Mouse (Mus musculus) CH12.LX (cell line): ENCODE data around the gene Aldh4a1. TPM values are rescaled to one million over a fixed set of nuclear protein-coding genes. Genes with fewer than 3 reads are reported as not detected.

Experiments
- DNase-seq: peaks from one replicate; pipeline ENCODE4 v3.0.0-alpha.2; 2013; ENCODE audit errors: extremely low read depth
- H3K27ac ChIP-seq: 2 replicates; pipeline ENCODE4 v1.5.1; 2012; ENCODE audit warnings: low read depth, mild to moderate bottlenecking, control low read depth, moderate library complexity; ENCODE audit not compliant: insufficient read depth
- H3K27me3 ChIP-seq: replicated peaks from 2 replicates; pipeline ENCODE3; 2012; ENCODE audit warnings: inconsistent platforms
- H3K36me3 ChIP-seq, 2 experiments: replicated peaks in 1 of 2; 2 replicates each; pipeline versions ENCODE3 to v1.6.1; 2012; ENCODE audit warnings: inconsistent platforms in 1 of 2, low read length in 1 of 2, mild to moderate bottlenecking in 1 of 2, mixed read lengths in 1 of 2, moderate library complexity in 1 of 2; ENCODE audit not compliant: control insufficient read depth in 1 of 2, insufficient read depth in 1 of 2
- H3K4me1 ChIP-seq, 2 experiments: 2 replicates each; pipeline ENCODE4 v1.6.1; 2012; ENCODE audit warnings: inconsistent platforms in 1 of 2, moderate library complexity in 1 of 2; ENCODE audit not compliant: insufficient read depth in 2 of 2, control insufficient read depth in 1 of 2
- H3K4me2 ChIP-seq: 2 replicates; pipeline ENCODE4 v1.6.1; 2012; ENCODE audit warnings: low read depth, mild to moderate bottlenecking, control low read depth; ENCODE audit not compliant: poor library complexity, insufficient read depth, severe bottlenecking
- H3K4me3 ChIP-seq, 3 experiments: fragments of 150-350 bp in 1 of 3; sonication (generic) in 1 of 3; replicated peaks in 1 of 3; 2 replicates each; pipeline versions ENCODE3 to v1.5.1; 2011 to 2012; ENCODE audit warnings: low read depth in 2 of 3, low read length in 2 of 3, mild to moderate bottlenecking in 2 of 3, moderate library complexity in 2 of 3, control low read depth in 1 of 3, improper control_type of control experiment in 1 of 3, inconsistent platforms in 1 of 3, mixed read lengths in 1 of 3; ENCODE audit not compliant: poor library complexity in 1 of 3
- H3K79me2 ChIP-seq: replicated peaks from 2 replicates; pipeline ENCODE4 v1.6.1; 2012; ENCODE audit warnings: mild to moderate bottlenecking, moderate library complexity; ENCODE audit not compliant: control insufficient read depth, poor library complexity, insufficient read depth, severe bottlenecking; ENCODE audit errors: extremely low read depth
- H3K9ac ChIP-seq: 2 replicates; pipeline ENCODE4 v1.6.1; 2012; ENCODE audit warnings: low read depth, mild to moderate bottlenecking, control low read depth, moderate library complexity; ENCODE audit not compliant: insufficient read depth
- H3K9me3 ChIP-seq: replicated peaks from 2 replicates; pipeline ENCODE3; 2012; ENCODE audit warnings: low read length, inconsistent platforms, mixed read lengths
- CTCF ChIP-seq, 2 experiments: IDR thresholded peaks in 1 of 2; conservative IDR thresholded peaks in 1 of 2; 2 replicates each; pipeline ENCODE4 v1.5.1; 2011 to 2012; ENCODE audit warnings: low read depth in 2 of 2, low read length in 2 of 2, improper control_type of control experiment in 1 of 2, inconsistent platforms in 1 of 2, mild to moderate bottlenecking in 1 of 2, moderate library complexity in 1 of 2
- IRF4 ChIP-seq: IDR thresholded peaks from 2 replicates; pipeline ENCODE4 v1.6.1; 2014; ENCODE audit warnings: low read depth, mild to moderate bottlenecking, inconsistent platforms, low read length, improper control_type of control experiment
- MAFK ChIP-seq: IDR thresholded peaks from 2 replicates; pipeline ENCODE4 v1.6.1; 2011; ENCODE audit warnings: low read length, improper control_type of control experiment; ENCODE audit not compliant: insufficient replicate concordance
- MAX ChIP-seq: IDR thresholded peaks from 2 replicates; pipeline ENCODE4 v1.6.1; 2011; ENCODE audit warnings: low read length, improper control_type of control experiment
- MAZ ChIP-seq: IDR thresholded peaks from 2 replicates; pipeline ENCODE4 v1.6.1; 2012; ENCODE audit warnings: low read depth, mild to moderate bottlenecking, inconsistent platforms, low read length, improper control_type of control experiment, moderate library complexity
- MEF2A ChIP-seq: IDR thresholded peaks from 2 replicates; pipeline ENCODE4 v1.6.1; 2014; ENCODE audit warnings: low read depth, mild to moderate bottlenecking, inconsistent platforms, low read length, improper control_type of control experiment, borderline replicate concordance
- NRF1 ChIP-seq: IDR thresholded peaks from 2 replicates; pipeline ENCODE4 v1.6.1; 2014; ENCODE audit warnings: low read depth, mild to moderate bottlenecking, inconsistent platforms, low read length, improper control_type of control experiment, moderate library complexity
- RAD21 ChIP-seq: IDR thresholded peaks from 2 replicates; pipeline ENCODE4 v1.6.1; 2011; ENCODE audit warnings: low read depth, mild to moderate bottlenecking, low read length, improper control_type of control experiment, moderate library complexity
- UBTF ChIP-seq: IDR thresholded peaks from 2 replicates; pipeline ENCODE4 v1.6.1; 2012; ENCODE audit warnings: low read depth, mild to moderate bottlenecking, inconsistent platforms, low read length, improper control_type of control experiment, moderate library complexity
- dilution Hi-C: fragments of 300-500 bp; cut with MboI; formaldehyde crosslinking; loops from 2 replicates; pipeline ENCODE4 v1.14.3; 2020; ENCODE audit warnings: low sequenced_read_pairs; ENCODE audit not compliant: extremely low pct_unique_long_range_greater_than_20kb, extremely low pct_ligation_motif_present
- in situ Hi-C: fragments of 300-500 bp; cut with MboI; formaldehyde crosslinking; loops from 3 replicates; pipeline ENCODE4 v1.14.3; 2019; ENCODE audit warnings: low sequenced_read_pairs, low pct_ligation_motif_present, low pct_unique_long_range_greater_than_20kb, mixed read lengths
- polyA plus RNA-seq: library from polyadenylated mRNA; unstranded; fragments of >175 nt; gene quantifications from 2 replicates; pipeline ENCODE4 v1.2.1, GENCODE M21; 2012; ENCODE audit warnings: low read depth; ENCODE audit not compliant: insufficient read length
- total RNA-seq, 2 experiments: library from RNA; depleted of rRNA; stranded (reverse); fragments of 300-350 nt in 1 of 2; fragments of >200 nt in 1 of 2; gene quantifications; 2 replicates each; pipeline ENCODE4 v1.2.3; 2012 to 2014

The Aldh4a1 gene
- total and polyA plus RNA-seq, 3 experiments, result 6.5 to 18.0 (median 6.5) TPM

DNA sequence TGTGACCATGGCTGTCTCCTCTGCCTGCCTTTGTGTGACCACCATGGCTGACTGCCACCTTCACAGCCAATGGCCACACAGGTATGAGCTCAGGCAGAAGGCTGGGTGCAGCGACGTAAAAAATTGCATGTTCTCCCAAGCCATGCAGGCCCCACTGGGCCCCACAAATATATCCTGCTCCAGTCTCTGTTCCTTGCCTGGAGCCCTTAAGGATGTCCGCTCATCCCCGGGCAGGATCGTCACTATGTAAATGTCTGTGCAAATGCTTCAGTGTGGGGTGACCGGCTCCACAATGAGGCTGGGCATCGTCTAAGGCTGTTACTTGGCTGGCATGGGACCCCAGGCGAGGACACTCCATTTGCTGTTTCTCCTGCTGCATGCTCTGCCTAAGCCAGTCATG lies 30.6 kb downstream of the Aldh4a1 start, which contains the start of gene Tas1r2:
Gene Tas1r2, plus strand, starts transcription at position 301 of the 400 bp plus-strand sequence.
- Histone ChIP-seq H3K27me3 (peaks cover 62% of the 10 kb centered on the region), H3K4me3 (no peak within 1 kb of the TSS), H3K9ac (no peak within 1 kb of the TSS), H3K9me3 (peaks cover 4% of the 10 kb centered on the region), H3K36me3 (peaks cover 5 to 7% of the 10 kb centered on the region in 2 experiments)
- DNase-seq, result no peak
- in situ Hi-C loops, result no loop called here
- TF ChIP-seq UBTF, result no peak
- TF ChIP-seq, all 38 proteins: peak for 0
- no peaks in the 10 kb centered on the region for H3K79me2 ChIP-seq
- no peak within 1 kb of the TSS for H3K4me2 ChIP-seq
- no peak within 1 kb of the TSS for H3K27ac ChIP-seq
- dilution Hi-C loops, result no loop called here
- peaks cover 8 to 16% of the 10 kb centered on the region in 2 experiments; a peak in 3 of 4 replicates for H3K4me1 ChIP-seq

- Histone ChIP-seq H3K36me3 (no peaks in the 10 kb centered on the region), H3K9me3 (peaks cover 28% of the 10 kb centered on the region), H3K9ac (no peak overlapping the region), H3K27ac (no peak overlapping the region), H3K4me1 (no peaks in the 10 kb centered on the region), H3K27me3 (peaks cover 84% of the 10 kb centered on the region), H3K4me3 (no peak overlapping the region), H3K79me2 (no peaks in the 10 kb centered on the region), H3K4me2 (no peak overlapping the region)
- dilution Hi-C loops (no loop called here), in situ Hi-C loops (no loop called here)
- TF ChIP-seq MEF2A (no peak), IRF4 (no peak)
- no peak for DNase-seq
Observed at GRCm38 (mm10) chr4:139661897-139662296, 39.2 kb downstream of the Aldh4a1 start.

DNA sequence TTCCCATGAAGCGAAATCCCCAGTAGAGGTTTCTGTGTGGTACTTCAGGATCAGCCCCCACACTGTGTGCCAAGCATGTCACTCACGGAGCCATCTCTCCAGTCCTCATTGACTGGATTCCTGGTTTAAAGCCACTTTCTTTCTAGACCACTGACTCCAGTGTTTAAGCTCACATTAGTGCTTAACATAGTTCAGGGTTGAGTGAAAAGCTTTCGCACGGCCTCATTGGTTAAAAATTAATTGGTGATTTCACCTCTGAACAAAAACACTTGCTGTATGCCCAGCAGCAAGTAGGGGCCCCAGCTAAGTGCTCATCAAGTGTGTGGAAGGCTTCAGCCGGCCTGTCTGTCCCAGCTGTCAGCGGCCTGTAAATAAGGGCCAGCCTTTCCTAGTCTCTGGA lies 45.0 kb downstream of the Aldh4a1 start:
- TF ChIP-seq RAD21 (no peak), CTCF (conservative IDR thresholded peaks at IDR 0.05 in 1 of 2, IDR thresholded peaks at IDR 0.05 in 1 of 2; ENCODE audit: low read depth in 2 of 2, low read length in 2 of 2) (no peak; a peak in 1 of 4 replicates), MAX (no peak), NRF1 (no peak), UBTF (no peak), MAZ (no peak), MAFK (no peak)
- Histone ChIP-seq H3K36me3 (no peaks in the 10 kb centered on the region), H3K4me2 (no peak overlapping the region), H3K4me3 (no peak overlapping the region), H3K9me3 (peaks cover 11% of the 10 kb centered on the region), H3K4me1 (no peaks in the 10 kb centered on the region), H3K27ac (no peak overlapping the region), H3K9ac (no peak overlapping the region), H3K79me2 (no peaks in the 10 kb centered on the region), H3K27me3 (peaks cover 82% of the 10 kb centered on the region)
- dilution Hi-C loops, result no loop called here
- in situ Hi-C loops, result no loop called here
- no peak for DNase-seq
